1 mouse cellular context compared by ENCODE assay signal in genomic region chr17:29636118-29636517, GRCm38 (mm10).
A peak's percentile ranks its signal among the peaks of the same experiment; 100 is the strongest.
TF ChIP-seq lines count a peak whose summit lies in the region.

No protein-coding gene starts in this region.

TF ChIP-seq in CH12.LX, 34 proteins besides CTCF, POLR2A, EP300 and RAD21:
- TF ChIP-seq JUND (conservative IDR thresholded peaks at IDR 0.05; ENCODE audit: low read depth, low read length) (no peak), PAX5 (IDR thresholded peaks at IDR 0.05; ENCODE audit: low read length) (no peak), ZNF384 (IDR thresholded peaks at IDR 0.05; ENCODE audit: low read depth, low read length) (no peak), SMC3 (IDR thresholded peaks at IDR 0.05; ENCODE audit: low read depth, low read length) (peak; percentile 69), ZC3H11A (IDR thresholded peaks at IDR 0.05; ENCODE audit: low read depth, low read length) (no peak), USF2 (conservative IDR thresholded peaks at IDR 0.05; ENCODE audit: low read depth, low read length) (no peak), KAT2A (IDR thresholded peaks at IDR 0.05; ENCODE audit: insufficient replicate concordance, low read length) (no peak), JUN (IDR thresholded peaks at IDR 0.05; ENCODE audit: insufficient read depth, low read depth, low read length) (no peak), IRF4 (IDR thresholded peaks at IDR 0.05; ENCODE audit: low read depth, low read length) (no peak)
TF ChIP-seq in CH12.LX: peak in this region for 1.
